Mouse (Mus musculus) stomach, embryonic 15.5 days (tissue): ENCODE measurements around the gene Cox4i1. TPM values are rescaled to one million over a fixed set of nuclear protein-coding genes. Genes with fewer than 3 reads are reported as not detected.
A peak's percentile ranks its signal among the peaks of the same experiment; 100 is the strongest.

ENCODE experiments used
- ATAC-seq: fragments of 200-750 bp; cut with Nextera tagmentation; 2 replicates; pipeline ENCODE4 v1.8.0; 2017; ENCODE audit warnings: low read depth, moderate number of reproducible peaks, moderate TSS enrichment; ENCODE audit not compliant: insufficient read depth, low FRiP score
- H3K27ac ChIP-seq: fragments of 300-500 bp; sonication (generic); 2 replicates; pipeline ENCODE4 v1.5.1; 2015; ENCODE audit warnings: mild to moderate bottlenecking, inconsistent platforms
- H3K27me3 ChIP-seq: fragments of 300-500 bp; sonication (generic); replicated peaks from 2 replicates; pipeline ENCODE4 v1.6.1; 2015; ENCODE audit warnings: inconsistent platforms
- H3K36me3 ChIP-seq: fragments of 300-500 bp; sonication (generic); 2 replicates; pipeline ENCODE4 v1.6.1; 2015; ENCODE audit warnings: inconsistent platforms
- H3K4me1 ChIP-seq: fragments of 300-500 bp; sonication (generic); 2 replicates; pipeline ENCODE4 v1.6.1; 2015; ENCODE audit warnings: inconsistent platforms
- H3K4me2 ChIP-seq: fragments of 300-500 bp; sonication (generic); 2 replicates; pipeline ENCODE4 v1.6.1; 2015; ENCODE audit warnings: mild to moderate bottlenecking, inconsistent platforms
- H3K4me3 ChIP-seq: fragments of 300-500 bp; sonication (generic); replicated peaks from 2 replicates; pipeline ENCODE4 v1.5.1; 2015; ENCODE audit warnings: inconsistent platforms
- H3K9ac ChIP-seq: fragments of 300-500 bp; sonication (generic); 2 replicates; pipeline ENCODE4 v1.6.1; 2015; ENCODE audit warnings: inconsistent platforms
- H3K9me3 ChIP-seq: fragments of 300-500 bp; sonication (generic); 2 replicates; pipeline ENCODE4 v1.6.1; 2016; ENCODE audit warnings: inconsistent platforms
- WGBS: fragments of 180-500 bp; shearing (Covaris S2); methylation state at CpG from one replicate; pipeline ENCODE4 v1.1.7; 2015; 5-methylcytosine and 5-hydroxymethylcytosine counted together
- polyA plus RNA-seq: library from polyadenylated mRNA; unstranded; fragments of >200 nt; fragmentation: Nextera tagmentation; extraction: Ambion mirVana; gene quantifications from 2 replicates; pipeline ENCODE4 v1.2.1, GENCODE M21; 2015

Cox4i1 gene
- polyA plus RNA-seq, 1 experiment from 2014 or later: 1,112 TPM

DNA sequence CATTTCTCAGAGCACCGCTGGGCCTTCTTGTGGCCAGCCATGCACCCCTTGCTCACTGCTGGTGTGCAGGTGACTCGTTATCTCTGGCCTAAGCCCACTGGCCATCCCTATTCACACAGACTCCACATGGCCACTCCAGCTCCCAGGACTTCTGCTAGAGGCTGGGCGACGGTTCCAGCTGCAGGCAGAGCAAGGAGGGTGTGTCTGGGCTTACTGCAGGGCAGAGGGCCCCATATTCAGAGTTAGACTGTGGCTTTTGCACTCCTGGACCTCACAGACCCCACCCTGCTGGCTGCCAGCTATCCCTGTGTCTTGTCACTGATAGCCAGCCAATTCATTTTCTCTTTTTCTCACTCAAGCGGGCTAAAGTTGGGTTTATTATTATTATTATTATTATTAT is 16.1 kb downstream of the Cox4i1 start:
- ATAC-seq: no peak
- peaks cover 8% of the 10 kb centered on the region; the same call in 1 of the 2 replicates for H3K27me3 ChIP-seq
- no peak overlapping the region for H3K4me2 ChIP-seq
- H3K27ac ChIP-seq: no peak overlapping the region; the same call in 1 of the 2 replicates
- H3K4me1 ChIP-seq: peaks cover 17% of the 10 kb centered on the region; the same call in 1 of the 2 replicates
- 65% methylated on average over 5 of the region's 5 CpGs for WGBS
- H3K4me3 ChIP-seq: no peak overlapping the region
- no peaks in the 10 kb centered on the region for H3K36me3 ChIP-seq
- H3K9ac ChIP-seq: no peak overlapping the region
- H3K9me3 ChIP-seq: no peaks in the 10 kb centered on the region

DNA sequence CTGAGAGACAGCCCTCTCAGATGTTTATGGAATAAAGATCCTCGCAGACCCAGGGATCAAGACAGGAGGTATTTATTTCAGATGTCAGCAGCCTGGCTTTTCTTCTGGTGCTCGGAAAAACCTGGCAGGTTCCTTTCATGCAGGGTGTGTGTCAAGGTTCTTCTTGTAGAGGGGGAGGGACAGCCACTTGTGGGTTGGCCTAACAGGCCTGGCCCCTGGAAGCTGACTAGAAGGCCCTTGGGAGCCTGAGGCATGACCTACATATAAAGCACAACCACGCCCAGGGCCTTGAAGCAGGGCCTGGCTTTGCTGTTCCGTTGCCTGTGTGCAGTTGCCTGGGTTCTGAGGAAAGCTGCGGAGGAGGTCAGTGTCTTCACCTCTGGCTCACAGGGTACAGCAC is 17.1 kb downstream of the Cox4i1 start:
- Histone ChIP-seq H3K36me3 (no peaks in the 10 kb centered on the region), H3K9me3 (no peaks in the 10 kb centered on the region), H3K9ac (no peak overlapping the region), H3K4me3 (no peak overlapping the region), H3K4me1 (peaks cover 17% of the 10 kb centered on the region; the same call in 1 of the 2 replicates), H3K4me2 (no peak overlapping the region), H3K27me3 (peaks cover 8% of the 10 kb centered on the region; the same call in 1 of the 2 replicates), H3K27ac (peak overlapping the region; percentile 71)
- peak; percentile 40; the same call in 1 of the 2 replicates for ATAC-seq
- WGBS: 39% methylated on average over 5 of the region's 5 CpGs

DNA sequence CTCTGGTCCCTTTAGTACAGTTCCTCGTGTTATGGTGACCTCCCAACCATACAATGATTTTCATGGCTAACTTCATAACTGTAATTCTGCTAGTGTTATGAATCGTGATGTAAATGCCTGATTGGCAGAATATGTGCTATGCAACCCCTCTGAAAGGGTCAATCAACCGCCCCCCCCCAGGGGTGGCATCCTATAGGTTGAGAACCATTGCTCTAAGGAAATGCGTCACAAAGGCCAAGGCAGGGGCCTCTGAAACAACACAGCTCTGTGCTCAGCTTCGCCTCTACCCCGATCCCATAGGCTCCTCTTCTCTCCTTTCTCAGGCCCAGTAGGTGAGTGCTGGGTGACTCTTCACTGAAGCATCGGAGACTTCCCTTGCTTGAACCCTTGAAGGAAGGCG is 17.6 kb downstream of the Cox4i1 start:
- Histone ChIP-seq H3K4me3 (no peak overlapping the region), H3K4me2 (no peak overlapping the region), H3K36me3 (no peaks in the 10 kb centered on the region), H3K27ac (peak overlapping the region; percentile 71), H3K9me3 (no peaks in the 10 kb centered on the region), H3K27me3 (peaks cover 8% of the 10 kb centered on the region; the same call in 1 of the 2 replicates), H3K9ac (no peak overlapping the region), H3K4me1 (peaks cover 17% of the 10 kb centered on the region; the same call in 1 of the 2 replicates)
- WGBS: 78% methylated on average over 8 of the region's 8 CpGs
- ATAC-seq: no peak

DNA sequence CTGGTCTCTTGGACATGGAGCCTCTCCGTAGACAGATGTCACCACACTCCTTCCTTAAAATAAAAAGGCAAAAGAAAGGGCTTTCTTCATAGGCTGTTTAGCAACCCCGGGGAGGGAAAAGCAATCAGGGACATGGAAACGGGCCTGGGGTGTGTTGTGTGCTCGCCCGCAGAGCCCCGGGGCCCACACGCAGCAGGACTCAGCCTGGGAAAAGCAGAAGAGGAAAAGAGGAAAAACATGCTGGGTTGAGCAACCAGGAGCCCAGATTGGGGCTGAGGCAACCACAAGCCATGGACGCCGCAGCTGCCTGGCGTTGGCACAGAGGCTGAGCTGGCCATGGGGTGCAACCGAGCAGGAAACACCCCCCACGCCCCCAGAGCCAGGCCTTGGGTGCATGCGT is 18.0 kb downstream of the Cox4i1 start:
- Histone ChIP-seq H3K9me3 (no peaks in the 10 kb centered on the region), H3K9ac (no peak overlapping the region), H3K4me1 (peaks cover 17% of the 10 kb centered on the region; the same call in 1 of the 2 replicates), H3K27me3 (peaks cover 8% of the 10 kb centered on the region; the same call in 1 of the 2 replicates), H3K36me3 (no peaks in the 10 kb centered on the region), H3K27ac (peak overlapping the region; percentile 71), H3K4me3 (no peak overlapping the region), H3K4me2 (no peak overlapping the region)
- no peak for ATAC-seq
- 83% methylated on average over 13 of the region's 13 CpGs for WGBS

- H3K4me2 ChIP-seq: no peak overlapping the region
- H3K9ac ChIP-seq: no peak overlapping the region
- H3K4me1 ChIP-seq: peaks cover 17% of the 10 kb centered on the region; the same call in 1 of the 2 replicates
- H3K4me3 ChIP-seq: no peak overlapping the region
- ATAC-seq: no peak
- H3K27ac ChIP-seq: no peak overlapping the region
- peaks cover 8% of the 10 kb centered on the region; the same call in 1 of the 2 replicates for H3K27me3 ChIP-seq
- H3K9me3 ChIP-seq: no peaks in the 10 kb centered on the region
- WGBS: 82% methylated on average over 5 of the region's 5 CpGs
- H3K36me3 ChIP-seq: no peaks in the 10 kb centered on the region
Measured at GRCm38 (mm10) chr8:120686576-120686975, 18.6 kb downstream of the Cox4i1 start.

- no peaks in the 10 kb centered on the region for H3K9me3 ChIP-seq
- peaks cover 19% of the 10 kb centered on the region for H3K4me1 ChIP-seq
- no peak overlapping the region for H3K9ac ChIP-seq
- no peaks in the 10 kb centered on the region for H3K36me3 ChIP-seq
- no peak overlapping the region for H3K4me3 ChIP-seq
- no peak overlapping the region for H3K4me2 ChIP-seq
- WGBS: 53% methylated on average over 8 of the region's 8 CpGs
- peaks cover 8% of the 10 kb centered on the region; the same call in 1 of the 2 replicates for H3K27me3 ChIP-seq
- ATAC-seq: no peak
- no peak overlapping the region for H3K27ac ChIP-seq
Measured at GRCm38 (mm10) chr8:120687786-120688185, 19.8 kb downstream of the Cox4i1 start.

- ATAC-seq: no peak
- no peaks in the 10 kb centered on the region for H3K9me3 ChIP-seq
- no peak overlapping the region for H3K9ac ChIP-seq
- WGBS: 90% methylated on average over 7 of the region's 7 CpGs
- H3K4me1 ChIP-seq: peaks cover 23% of the 10 kb centered on the region
- no peaks in the 10 kb centered on the region for H3K36me3 ChIP-seq
- H3K27me3 ChIP-seq: peaks cover 8% of the 10 kb centered on the region; the same call in 1 of the 2 replicates
- no peak overlapping the region for H3K27ac ChIP-seq
- H3K4me3 ChIP-seq: no peak overlapping the region
- H3K4me2 ChIP-seq: no peak overlapping the region
Measured at GRCm38 (mm10) chr8:120688511-120688910, 20.5 kb downstream of the Cox4i1 start.

- Histone ChIP-seq H3K27ac (no peak overlapping the region), H3K4me1 (peaks cover 38% of the 10 kb centered on the region), H3K36me3 (no peaks in the 10 kb centered on the region), H3K9me3 (no peaks in the 10 kb centered on the region), H3K27me3 (peaks cover 8% of the 10 kb centered on the region; the same call in 1 of the 2 replicates), H3K9ac (no peak overlapping the region), H3K4me3 (no peak overlapping the region), H3K4me2 (no peak overlapping the region)
- no peak for ATAC-seq
- 62% methylated on average over 4 of the region's 4 CpGs for WGBS
Measured at GRCm38 (mm10) chr8:120692934-120693333, 24.9 kb downstream of the Cox4i1 start.

- 0 out of 2 replicates have a peak overlapping the region, but pooled peaks have one; percentile 1 for H3K4me3 ChIP-seq
- H3K27me3 ChIP-seq: 0 out of 2 replicates have a peak, but pooled peaks cover under 1% of the 10 kb centered on the region
- no peak overlapping the region; the same call in 1 of the 2 replicates for H3K9ac ChIP-seq
- peaks cover 38% of the 10 kb centered on the region for H3K4me1 ChIP-seq
- peak overlapping the region; percentile 63 for H3K27ac ChIP-seq
- peak; percentile 79 for ATAC-seq
- WGBS: 13% methylated on average over 22 of the region's 22 CpGs
- peak overlapping the region; percentile 43 for H3K4me2 ChIP-seq
- H3K9me3 ChIP-seq: no peaks in the 10 kb centered on the region
- H3K36me3 ChIP-seq: no peaks in the 10 kb centered on the region
Measured at GRCm38 (mm10) chr8:120693861-120694493, 26.0 kb downstream of the Cox4i1 start.

GRCm38 (mm10) chr8:120696401-120697153 is 28.6 kb downstream of the Cox4i1 start:
- Histone ChIP-seq H3K9me3 (no peaks in the 10 kb centered on the region), H3K4me3 (no peak overlapping the region), H3K27me3 (no peaks in the 10 kb centered on the region), H3K36me3 (no peaks in the 10 kb centered on the region), H3K4me1 (peaks cover 38% of the 10 kb centered on the region), H3K27ac (peak overlapping the region; percentile 72), H3K9ac (no peak overlapping the region), H3K4me2 (no peak overlapping the region)
- ATAC-seq: peak; percentile 51; the same call in 1 of the 2 replicates
- WGBS: 32% methylated on average over 13 of the region's 13 CpGs

- H3K27me3 ChIP-seq: no peaks in the 10 kb centered on the region
- H3K9ac ChIP-seq: no peak overlapping the region
- H3K27ac ChIP-seq: peak overlapping the region; percentile 72
- 56% methylated on average over 16 of the region's 17 CpGs for WGBS
- no peaks in the 10 kb centered on the region for H3K36me3 ChIP-seq
- peaks cover 38% of the 10 kb centered on the region for H3K4me1 ChIP-seq
- no peaks in the 10 kb centered on the region for H3K9me3 ChIP-seq
- no peak for ATAC-seq
- no peak overlapping the region for H3K4me3 ChIP-seq
- H3K4me2 ChIP-seq: no peak overlapping the region
Measured at GRCm38 (mm10) chr8:120697154-120697978, 29.3 kb downstream of the Cox4i1 start.
